Mouse (Mus musculus) forebrain, embryonic 16.5 days (tissue): ENCODE results near the gene Pikfyve. TPM values are rescaled to one million over a fixed set of nuclear protein-coding genes. Genes with fewer than 3 reads are reported as not detected.
A peak's percentile ranks its signal among the peaks of the same experiment; 100 is the strongest.

Source experiments
- ATAC-seq: fragments of 200-750 bp; cut with Nextera tagmentation; 2 replicates; pipeline ENCODE4 v1.8.0; 2017; ENCODE audit warnings: mild to moderate bottlenecking, moderate library complexity
- H3K27ac ChIP-seq: fragments of 300-500 bp; sonication (generic); 2 replicates; pipeline ENCODE4 v1.5.1; 2014; ENCODE audit warnings: low read length, control low read depth
- H3K27me3 ChIP-seq: fragments of 300-500 bp; sonication (generic); replicated peaks from 2 replicates; pipeline ENCODE4 v1.6.1; 2014; ENCODE audit warnings: low read length; ENCODE audit not compliant: control insufficient read depth, insufficient read depth
- H3K36me3 ChIP-seq: fragments of 300-500 bp; sonication (generic); 2 replicates; pipeline ENCODE4 v1.6.1; 2014; ENCODE audit not compliant: control insufficient read depth, insufficient read depth
- H3K4me1 ChIP-seq: fragments of 300-500 bp; sonication (generic); replicated peaks from 2 replicates; pipeline ENCODE4 v1.6.1; 2014; ENCODE audit warnings: low read length; ENCODE audit not compliant: control insufficient read depth, insufficient read depth
- H3K4me2 ChIP-seq: fragments of 300-500 bp; sonication (generic); 2 replicates; pipeline ENCODE4 v1.6.1; 2014; ENCODE audit warnings: mild to moderate bottlenecking, low read length, control low read depth
- H3K4me3 ChIP-seq: fragments of 300-500 bp; sonication (generic); replicated peaks from 2 replicates; pipeline ENCODE4 v1.5.1; 2014; ENCODE audit warnings: mild to moderate bottlenecking, low read length, control low read depth
- H3K9ac ChIP-seq: fragments of 300-500 bp; sonication (generic); replicated peaks from 2 replicates; pipeline ENCODE4 v1.6.1; 2014; ENCODE audit warnings: low read depth, low read length, control low read depth
- H3K9me3 ChIP-seq: fragments of 300-500 bp; sonication (generic); 2 replicates; pipeline ENCODE4 v1.6.1; 2016; ENCODE audit warnings: low read length; ENCODE audit not compliant: control insufficient read depth
- WGBS: fragments of 180-500 bp; shearing (Covaris S2); extraction: QIAGEN DNeasy Blood & Tissue Kit; methylation state at CpG from one replicate; pipeline ENCODE4 v1.1.7; 2014; 5-methylcytosine and 5-hydroxymethylcytosine counted together
- polyA plus RNA-seq: library from polyadenylated mRNA; unstranded; fragments of >200 nt; fragmentation: Nextera tagmentation; extraction: Ambion mirVana; gene quantifications from 2 replicates; pipeline ENCODE4 v1.2.1, GENCODE M21; 2015

The Pikfyve gene
- polyA plus RNA-seq, 1 experiment from 2014 or later = 16.5 TPM

- no peak overlapping the region for H3K4me3 ChIP-seq
- 91% methylated on average over 3 of the region's 3 CpGs for WGBS
- no peak overlapping the region for H3K27ac ChIP-seq
- no peak for ATAC-seq
- H3K9ac ChIP-seq = no peak overlapping the region
- H3K36me3 ChIP-seq = peaks cover 14% of the 10 kb centered on the region
- no peaks in the 10 kb centered on the region for H3K27me3 ChIP-seq
- no peak overlapping the region for H3K4me2 ChIP-seq
- no peaks in the 10 kb centered on the region for H3K9me3 ChIP-seq
- no peaks in the 10 kb centered on the region for H3K4me1 ChIP-seq
Measured at GRCm38 (mm10) chr1:65237712-65238111, 51.2 kb downstream of the Pikfyve start.

GRCm38 (mm10) chr1:65245637-65246036, 59.2 kb downstream of the Pikfyve start:
- no peak for ATAC-seq
- H3K27ac ChIP-seq = no peak overlapping the region
- WGBS = 96% methylated on average over 1 of the region's 1 CpGs
- H3K27me3 ChIP-seq = no peaks in the 10 kb centered on the region
- H3K36me3 ChIP-seq = peaks cover 17% of the 10 kb centered on the region
- no peak overlapping the region for H3K4me2 ChIP-seq
- H3K4me1 ChIP-seq = no peaks in the 10 kb centered on the region
- no peaks in the 10 kb centered on the region for H3K9me3 ChIP-seq
- H3K9ac ChIP-seq = no peak overlapping the region
- H3K4me3 ChIP-seq = no peak overlapping the region

GRCm38 (mm10) chr1:65280461-65280860, 94.0 kb downstream of the Pikfyve start:
- H3K4me2 ChIP-seq = no peak overlapping the region
- no peaks in the 10 kb centered on the region for H3K27me3 ChIP-seq
- no peaks in the 10 kb centered on the region for H3K36me3 ChIP-seq
- no peak overlapping the region for H3K27ac ChIP-seq
- no peaks in the 10 kb centered on the region for H3K4me1 ChIP-seq
- no peaks in the 10 kb centered on the region for H3K9me3 ChIP-seq
- ATAC-seq = no peak
- no peak overlapping the region for H3K9ac ChIP-seq
- WGBS = 72% methylated on average over 3 of the region's 3 CpGs
- no peak overlapping the region for H3K4me3 ChIP-seq

- H3K9ac ChIP-seq = no peak within 1 kb of the TSS
- no peak for ATAC-seq
- H3K27me3 ChIP-seq = no peaks in the 10 kb centered on the region
- H3K36me3 ChIP-seq = no peaks in the 10 kb centered on the region
- no peak within 1 kb of the TSS for H3K27ac ChIP-seq
- 74% methylated on average over 6 of the region's 6 CpGs for WGBS
- no peak within 1 kb of the TSS for H3K4me2 ChIP-seq
- H3K4me1 ChIP-seq = no peaks in the 10 kb centered on the region
- H3K4me3 ChIP-seq = no peak within 1 kb of the TSS
- H3K9me3 ChIP-seq = no peaks in the 10 kb centered on the region
Measured at GRCm38 (mm10) chr1:65281756-65282155, 95.3 kb downstream of the Pikfyve start, which contains the start of gene Pth2r. TSS of gene Pth2r (plus strand) at chr1:65282056.

GRCm38 (mm10) chr1:65282766-65283165, 96.3 kb downstream of the Pikfyve start:
- H3K27me3 ChIP-seq = no peaks in the 10 kb centered on the region
- no peaks in the 10 kb centered on the region for H3K4me1 ChIP-seq
- 7% methylated on average over 6 of the region's 6 CpGs for WGBS
- no peaks in the 10 kb centered on the region for H3K9me3 ChIP-seq
- H3K9ac ChIP-seq = no peak overlapping the region
- H3K4me3 ChIP-seq = no peak overlapping the region
- H3K27ac ChIP-seq = no peak overlapping the region
- H3K4me2 ChIP-seq = no peak overlapping the region
- peak; percentile 78 for ATAC-seq
- no peaks in the 10 kb centered on the region for H3K36me3 ChIP-seq

GRCm38 (mm10) chr1:65308476-65308875, 122.0 kb downstream of the Pikfyve start:
- Histone ChIP-seq H3K4me2 (no peak overlapping the region), H3K9ac (no peak overlapping the region), H3K9me3 (no peaks in the 10 kb centered on the region), H3K4me3 (no peak overlapping the region), H3K4me1 (peaks cover 9% of the 10 kb centered on the region), H3K27me3 (peaks cover 12% of the 10 kb centered on the region; the same call in 1 of the 2 replicates), H3K27ac (no peak overlapping the region), H3K36me3 (no peaks in the 10 kb centered on the region)
- no peak for ATAC-seq
- 84% methylated on average over 3 of the region's 3 CpGs for WGBS

- Histone ChIP-seq H3K27ac (no peak overlapping the region), H3K4me2 (peak overlapping the region; percentile 86), H3K4me1 (peaks cover 9% of the 10 kb centered on the region), H3K27me3 (peaks cover 12% of the 10 kb centered on the region; the same call in 1 of the 2 replicates), H3K9ac (peak overlapping the region; percentile 57), H3K9me3 (no peaks in the 10 kb centered on the region), H3K36me3 (no peaks in the 10 kb centered on the region), H3K4me3 (peak overlapping the region; percentile 44)
- under 1% methylated on average over 29 of the region's 29 CpGs for WGBS
- ATAC-seq = peak; percentile 57; the same call in 1 of the 2 replicates
Measured at GRCm38 (mm10) chr1:65311214-65311933, 124.9 kb downstream of the Pikfyve start.

GRCm38 (mm10) chr1:65312118-65312517, 125.6 kb downstream of the Pikfyve start:
- peak overlapping the region; percentile 44 for H3K4me3 ChIP-seq
- H3K4me2 ChIP-seq = peak overlapping the region; percentile 86
- no peaks in the 10 kb centered on the region for H3K9me3 ChIP-seq
- peaks cover 9% of the 10 kb centered on the region for H3K4me1 ChIP-seq
- H3K27me3 ChIP-seq = peaks cover 12% of the 10 kb centered on the region; the same call in 1 of the 2 replicates
- 11% methylated on average over 7 of the region's 7 CpGs for WGBS
- no peaks in the 10 kb centered on the region for H3K36me3 ChIP-seq
- H3K9ac ChIP-seq = peak overlapping the region; percentile 57; the same call in 1 of the 2 replicates
- H3K27ac ChIP-seq = no peak overlapping the region
- peak; percentile 40; the same call in 1 of the 2 replicates for ATAC-seq

GRCm38 (mm10) chr1:65312896-65313295, 126.4 kb downstream of the Pikfyve start:
- ATAC-seq = no peak
- 65% methylated on average over 2 of the region's 2 CpGs for WGBS
- Histone ChIP-seq H3K9me3 (no peaks in the 10 kb centered on the region), H3K4me1 (peaks cover 9% of the 10 kb centered on the region), H3K4me3 (no peak overlapping the region), H3K9ac (no peak overlapping the region), H3K36me3 (no peaks in the 10 kb centered on the region), H3K27me3 (peaks cover 12% of the 10 kb centered on the region; the same call in 1 of the 2 replicates), H3K27ac (no peak overlapping the region), H3K4me2 (no peak overlapping the region)
